Mouse (Mus musculus): ENCODE measurements at regions not wholly inside any gene's neighbourhood (a gene's known extent, or its start where the extent isn't known, plus 50 kb on each side); places are given as distances from the start of the nearest gene placed in this dataset.
A peak's percentile ranks its signal among the peaks of the same experiment; 100 is the strongest.

DNA sequence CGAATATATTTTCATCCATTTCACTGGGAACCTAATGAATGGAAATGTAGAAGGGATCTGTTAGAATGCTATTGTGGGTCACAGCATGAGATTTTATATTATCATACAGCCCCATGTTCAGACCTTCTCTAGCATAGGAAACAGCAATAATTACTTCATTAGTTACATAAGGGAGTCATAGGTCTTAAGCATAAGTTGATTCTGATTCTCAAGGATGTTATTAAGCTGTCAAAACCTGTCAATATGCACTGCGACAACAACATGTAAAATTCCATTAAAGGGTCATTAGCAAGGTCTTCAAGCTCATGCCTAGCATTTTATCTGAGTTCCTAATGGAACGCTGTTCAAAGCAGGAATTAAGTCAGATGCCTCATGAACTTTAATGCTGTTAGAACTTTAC lies 328.5 kb downstream of the Nup35 start:
- Histone ChIP-seq H3K9ac (ENCODE audit: low read depth, low read length) (no peak overlapping the region), H3K4me1 (replicated peaks; ENCODE audit: insufficient read depth, low read length) (no peaks in the 10 kb centered on the region), H3K4me2 (ENCODE audit: low read length) (no peak overlapping the region), H3K9me3 (replicated peaks; ENCODE audit: low read length) (no peaks in the 10 kb centered on the region), H3K27me3 (ENCODE audit: insufficient read depth, low read length) (no peaks in the 10 kb centered on the region), H3K36me3 (ENCODE audit: insufficient read depth, low read length) (no peaks in the 10 kb centered on the region), H3K27ac (no peak overlapping the region), H3K4me3 (replicated peaks; ENCODE audit: low read depth, low read length) (no peak overlapping the region)
- TF ChIP-seq CTCF (IDR thresholded peaks at IDR 0.05; ENCODE audit: low read depth), result no peak
- no peak for DNase-seq (ENCODE audit: low spot score)
- no peak for ATAC-seq (replicated peaks; ENCODE audit: low FRiP score, low read depth)
- WGBS, result 91% methylated on average over 3 of the region's 3 CpGs

DNA sequence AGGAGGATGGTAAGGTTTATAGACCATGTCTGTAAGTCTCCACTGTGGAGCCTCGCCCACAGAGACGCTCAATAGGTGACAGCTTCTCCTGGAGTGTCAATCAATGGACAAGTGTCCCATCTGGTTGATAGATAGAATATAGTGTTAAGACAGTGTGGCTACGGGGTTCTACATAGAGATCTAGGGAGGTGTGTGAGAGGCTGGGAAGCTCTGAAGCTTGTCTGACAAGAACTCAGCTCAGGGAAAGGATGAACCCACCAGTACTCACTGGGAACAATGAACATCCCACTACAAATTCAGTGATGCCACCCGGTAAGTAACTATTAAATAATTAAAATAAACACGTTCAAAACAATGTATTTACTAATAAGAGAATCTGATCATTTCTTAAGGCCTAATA lies 349.7 kb downstream of the Nup35 start:
- WGBS, result 88% methylated on average over 5 of the region's 5 CpGs
- Histone ChIP-seq H3K4me2 (ENCODE audit: low read length) (no peak overlapping the region), H3K4me1 (replicated peaks; ENCODE audit: insufficient read depth, low read length) (no peaks in the 10 kb centered on the region), H3K36me3 (ENCODE audit: insufficient read depth, low read length) (no peaks in the 10 kb centered on the region), H3K27ac (no peak overlapping the region), H3K4me3 (replicated peaks; ENCODE audit: low read depth, low read length) (no peak overlapping the region), H3K27me3 (ENCODE audit: insufficient read depth, low read length) (no peaks in the 10 kb centered on the region), H3K9ac (ENCODE audit: low read depth, low read length) (no peak overlapping the region), H3K9me3 (replicated peaks; ENCODE audit: low read length) (no peaks in the 10 kb centered on the region)
- ATAC-seq (replicated peaks; ENCODE audit: low FRiP score, low read depth) (no peak), DNase-seq (ENCODE audit: low spot score) (no peak)
- no peak for TF ChIP-seq CTCF (IDR thresholded peaks at IDR 0.05; ENCODE audit: low read depth)

- H3K4me1 ChIP-seq (replicated peaks; ENCODE audit: insufficient read depth, low read length), result no peaks in the 10 kb centered on the region
- H3K36me3 ChIP-seq (ENCODE audit: insufficient read depth, low read length), result no peaks in the 10 kb centered on the region
- H3K27ac ChIP-seq, result no peak overlapping the region
- 82% methylated on average over 11 of the region's 11 CpGs for WGBS
- ATAC-seq (replicated peaks; ENCODE audit: low FRiP score, low read depth), result no peak
- H3K9ac ChIP-seq (ENCODE audit: low read depth, low read length), result no peak overlapping the region
- H3K27me3 ChIP-seq (ENCODE audit: insufficient read depth, low read length), result no peaks in the 10 kb centered on the region
- H3K9me3 ChIP-seq (replicated peaks; ENCODE audit: low read length), result no peaks in the 10 kb centered on the region
- no peak for TF ChIP-seq CTCF (IDR thresholded peaks at IDR 0.05; ENCODE audit: low read depth)
- DNase-seq (ENCODE audit: low spot score), result no peak
- H3K4me3 ChIP-seq (replicated peaks; ENCODE audit: low read depth, low read length), result no peak overlapping the region
- H3K4me2 ChIP-seq (ENCODE audit: low read length), result no peak overlapping the region
Observed at GRCm38 (mm10) chr2:80967260-80967659, 350.2 kb downstream of the Nup35 start.

DNA sequence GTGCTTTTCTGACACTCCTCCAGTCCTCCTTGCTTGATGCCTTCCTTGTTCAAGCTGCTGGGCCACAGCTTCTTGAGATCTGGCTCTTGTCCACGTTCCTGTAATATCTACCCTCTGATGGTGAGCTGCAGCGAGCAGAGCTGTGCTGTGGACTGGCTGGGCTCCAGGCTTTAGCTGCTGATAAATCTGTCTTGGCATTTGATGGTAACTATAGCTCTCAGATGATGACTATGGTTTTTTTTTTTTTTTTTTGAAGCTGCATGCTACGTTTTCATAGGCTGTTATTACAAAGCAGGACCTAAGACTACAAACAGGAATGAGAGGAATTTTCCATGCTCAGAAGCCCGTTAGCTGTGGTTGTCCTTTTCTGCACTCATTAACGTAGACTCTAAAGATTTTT lies 352.3 kb downstream of the Nup35 start:
- Histone ChIP-seq H3K4me2 (ENCODE audit: low read length) (no peak overlapping the region), H3K27me3 (ENCODE audit: insufficient read depth, low read length) (no peaks in the 10 kb centered on the region), H3K9me3 (replicated peaks; ENCODE audit: low read length) (no peaks in the 10 kb centered on the region), H3K4me1 (replicated peaks; ENCODE audit: insufficient read depth, low read length) (no peaks in the 10 kb centered on the region), H3K27ac (no peak overlapping the region), H3K9ac (ENCODE audit: low read depth, low read length) (no peak overlapping the region), H3K4me3 (replicated peaks; ENCODE audit: low read depth, low read length) (no peak overlapping the region), H3K36me3 (ENCODE audit: insufficient read depth, low read length) (no peaks in the 10 kb centered on the region)
- TF ChIP-seq CTCF (IDR thresholded peaks at IDR 0.05; ENCODE audit: low read depth), result no peak
- ATAC-seq (replicated peaks; ENCODE audit: low FRiP score, low read depth) (no peak), DNase-seq (ENCODE audit: low spot score) (peak; percentile 56)
- 36% methylated on average over 5 of the region's 5 CpGs for WGBS

GRCm38 (mm10) chr2:80973217-80973616 lies 356.2 kb downstream of the Nup35 start:
- TF ChIP-seq CTCF (IDR thresholded peaks at IDR 0.05; ENCODE audit: low read depth), result no peak
- no peaks in the 10 kb centered on the region for H3K36me3 ChIP-seq (ENCODE audit: insufficient read depth, low read length)
- H3K27ac ChIP-seq, result no peak overlapping the region
- whole genome bisulfite sequencing, result 83% methylated on average over 2 of the region's 2 CpGs
- H3K4me3 ChIP-seq (replicated peaks; ENCODE audit: low read depth, low read length), result no peak overlapping the region
- ATAC-seq (replicated peaks; ENCODE audit: low FRiP score, low read depth), result no peak
- no peaks in the 10 kb centered on the region for H3K9me3 ChIP-seq (replicated peaks; ENCODE audit: low read length)
- H3K9ac ChIP-seq (ENCODE audit: low read depth, low read length), result no peak overlapping the region
- H3K4me2 ChIP-seq (ENCODE audit: low read length), result no peak overlapping the region
- no peaks in the 10 kb centered on the region for H3K4me1 ChIP-seq (replicated peaks; ENCODE audit: insufficient read depth, low read length)
- no peaks in the 10 kb centered on the region for H3K27me3 ChIP-seq (ENCODE audit: insufficient read depth, low read length)
- DNase-seq (ENCODE audit: low spot score), result no peak

DNA sequence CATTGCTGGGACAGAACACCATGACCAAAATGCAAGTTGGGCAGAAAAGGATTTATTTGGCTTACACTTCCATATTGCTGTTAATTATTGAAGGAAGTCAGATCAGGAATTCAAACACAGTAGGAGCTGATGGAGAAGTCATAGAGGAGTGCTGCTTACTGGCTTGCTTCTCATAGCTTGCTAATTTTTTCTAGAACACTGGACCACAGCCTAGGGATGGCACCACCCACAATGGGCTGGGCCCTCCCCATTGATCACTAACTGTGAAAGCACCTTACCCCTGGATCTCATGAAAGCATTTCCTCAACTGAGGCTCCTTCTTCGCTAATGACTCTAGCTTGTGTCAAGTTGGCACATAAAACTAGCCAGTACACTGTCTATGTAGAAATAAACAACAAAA lies 381.3 kb downstream of the Nup35 start:
- no peak for ATAC-seq (replicated peaks; ENCODE audit: low FRiP score, low read depth)
- H3K4me2 ChIP-seq (ENCODE audit: low read length), result no peak overlapping the region
- no peaks in the 10 kb centered on the region for H3K9me3 ChIP-seq (replicated peaks; ENCODE audit: low read length)
- H3K9ac ChIP-seq (ENCODE audit: low read depth, low read length), result no peak overlapping the region
- 80% methylated on average over 1 of the region's 1 CpGs for WGBS
- H3K4me3 ChIP-seq (replicated peaks; ENCODE audit: low read depth, low read length), result no peak overlapping the region
- no peak for TF ChIP-seq CTCF (IDR thresholded peaks at IDR 0.05; ENCODE audit: low read depth)
- no peak for DNase-seq (ENCODE audit: low spot score)
- H3K36me3 ChIP-seq (ENCODE audit: insufficient read depth, low read length), result no peaks in the 10 kb centered on the region
- no peaks in the 10 kb centered on the region for H3K4me1 ChIP-seq (replicated peaks; ENCODE audit: insufficient read depth, low read length)
- no peaks in the 10 kb centered on the region for H3K27me3 ChIP-seq (ENCODE audit: insufficient read depth, low read length)
- no peak overlapping the region for H3K27ac ChIP-seq

- Histone ChIP-seq H3K9ac (ENCODE audit: low read depth, low read length) (no peak overlapping the region), H3K27me3 (ENCODE audit: insufficient read depth, low read length) (no peaks in the 10 kb centered on the region), H3K36me3 (ENCODE audit: insufficient read depth, low read length) (no peaks in the 10 kb centered on the region), H3K9me3 (replicated peaks; ENCODE audit: low read length) (no peaks in the 10 kb centered on the region), H3K4me1 (replicated peaks; ENCODE audit: insufficient read depth, low read length) (no peaks in the 10 kb centered on the region), H3K4me3 (replicated peaks; ENCODE audit: low read depth, low read length) (no peak overlapping the region), H3K27ac (no peak overlapping the region), H3K4me2 (ENCODE audit: low read length) (no peak overlapping the region)
- peak; percentile 10 for DNase-seq (ENCODE audit: low spot score)
- TF ChIP-seq CTCF (IDR thresholded peaks at IDR 0.05; ENCODE audit: low read depth), result no peak
- WGBS, result 57% methylated on average over 11 of the region's 11 CpGs
- no peak for ATAC-seq (replicated peaks; ENCODE audit: low FRiP score, low read depth)
Observed at GRCm38 (mm10) chr2:81007071-81007470, 390.0 kb downstream of the Nup35 start.

Measured in kidney, postnatal 0 days (tissue).